Mouse (Mus musculus) embryo, embryonic 10.5 days (tissue): ENCODE results near the gene Rala.
"Not testable (repeated sequence)": the region's sequence is repeated elsewhere in the genome, so short reads cannot be mapped to it uniquely, and the experiment has no call there.

Source experiments
- DNase-seq: peaks from one replicate; pipeline ENCODE4 v3.0.0-alpha.2; 2015; ENCODE audit warnings: low spot score

The Rala gene

DNA sequence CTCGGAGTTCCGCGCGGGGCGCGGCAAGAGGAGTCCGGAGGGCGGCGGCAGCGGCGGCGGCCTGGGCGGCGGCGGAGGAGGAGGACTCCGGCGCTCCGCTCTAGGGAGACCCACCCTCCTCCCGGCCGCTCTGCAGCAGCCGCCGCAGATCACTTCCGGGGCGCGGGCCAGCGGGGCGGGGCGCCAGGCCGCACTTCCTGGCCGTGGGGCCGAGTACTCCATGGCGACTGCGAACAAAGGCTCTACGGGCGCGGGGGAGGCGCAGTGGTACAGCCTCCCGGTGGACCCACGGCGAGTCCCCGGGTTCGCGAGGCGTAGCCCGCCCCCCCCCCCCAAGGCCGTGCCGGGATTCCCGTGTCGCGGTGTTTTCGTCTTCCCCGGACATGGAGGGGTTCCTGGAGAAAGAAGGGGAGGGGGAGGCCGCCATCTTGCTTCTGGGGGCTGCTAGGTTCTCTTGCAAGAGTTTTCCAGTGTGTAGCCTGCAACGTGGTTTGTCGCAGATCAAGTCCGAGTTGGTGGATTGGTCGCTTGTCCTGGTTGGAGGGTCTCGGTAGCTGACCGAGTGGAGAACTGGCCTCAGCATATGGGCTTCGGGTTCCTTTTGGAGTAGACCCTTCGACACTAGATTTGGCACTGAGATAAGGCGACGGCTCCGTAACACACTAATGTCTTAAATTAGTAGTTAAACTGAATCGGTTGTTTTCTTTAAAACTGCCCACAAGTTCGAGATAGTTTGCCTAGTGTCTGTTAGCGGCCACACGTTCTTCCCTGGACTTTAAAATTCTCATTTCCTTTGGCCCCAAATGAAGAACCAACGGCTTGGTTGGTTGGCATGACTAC lies at the start of gene Rala:
Gene Rala (minus strand): TSS at position 162 of the 840 bp plus-strand sequence.
- peak; percentile 88 for DNase-seq

GRCm38 (mm10) chr13:17993515-17993847 lies 49.4 kb upstream of the Rala start:
- DNase-seq = no peak

- DNase-seq = peak; percentile 96
Observed at GRCm38 (mm10) chr13:17992697-17993514, 48.9 kb upstream of the Rala start, which contains the start of gene Yae1d1. TSS of gene Yae1d1 (minus strand) at chr13:17993349.

DNA sequence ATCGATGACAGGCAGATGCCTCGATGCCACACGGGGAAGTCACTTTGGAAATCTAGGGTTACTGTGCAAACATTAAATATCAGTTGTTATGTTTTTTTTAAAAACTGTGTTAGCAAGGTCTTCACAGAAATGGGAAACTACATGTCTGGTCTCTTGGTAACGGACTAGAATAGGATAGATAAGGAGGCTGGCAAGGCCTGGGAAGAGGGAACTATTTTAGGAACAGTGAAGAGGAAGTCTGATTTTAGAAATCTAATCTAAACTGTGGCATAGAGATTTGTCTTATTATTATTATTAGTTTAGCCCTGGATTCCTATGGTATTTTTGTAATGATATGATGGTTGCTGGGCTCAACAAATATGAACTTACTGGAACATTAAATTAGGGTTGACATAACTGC lies 48.0 kb upstream of the Rala start:
- no peak for DNase-seq

- peak; percentile 46 for DNase-seq
Observed at GRCm38 (mm10) chr13:17983194-17983593, 39.2 kb upstream of the Rala start.

DNA sequence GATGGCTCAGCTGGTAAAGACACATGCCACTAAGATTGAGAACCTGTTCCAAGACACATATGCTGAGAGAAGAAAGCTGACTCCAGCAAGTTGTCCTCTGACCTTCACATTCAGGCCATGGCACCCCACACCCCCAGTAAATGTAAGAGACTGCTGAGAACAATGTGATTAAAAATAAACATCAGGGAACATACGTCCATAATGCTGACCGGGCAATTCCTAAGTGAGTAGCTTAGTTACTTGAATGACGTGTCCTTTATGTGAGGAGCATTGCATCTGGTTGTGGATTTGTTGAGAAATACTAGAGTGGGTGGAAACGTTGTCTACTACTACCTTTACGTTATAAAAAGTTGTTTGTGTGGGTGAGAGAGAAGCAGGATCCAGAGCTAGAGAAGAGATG lies 38.6 kb upstream of the Rala start:
- DNase-seq = no peak

DNA sequence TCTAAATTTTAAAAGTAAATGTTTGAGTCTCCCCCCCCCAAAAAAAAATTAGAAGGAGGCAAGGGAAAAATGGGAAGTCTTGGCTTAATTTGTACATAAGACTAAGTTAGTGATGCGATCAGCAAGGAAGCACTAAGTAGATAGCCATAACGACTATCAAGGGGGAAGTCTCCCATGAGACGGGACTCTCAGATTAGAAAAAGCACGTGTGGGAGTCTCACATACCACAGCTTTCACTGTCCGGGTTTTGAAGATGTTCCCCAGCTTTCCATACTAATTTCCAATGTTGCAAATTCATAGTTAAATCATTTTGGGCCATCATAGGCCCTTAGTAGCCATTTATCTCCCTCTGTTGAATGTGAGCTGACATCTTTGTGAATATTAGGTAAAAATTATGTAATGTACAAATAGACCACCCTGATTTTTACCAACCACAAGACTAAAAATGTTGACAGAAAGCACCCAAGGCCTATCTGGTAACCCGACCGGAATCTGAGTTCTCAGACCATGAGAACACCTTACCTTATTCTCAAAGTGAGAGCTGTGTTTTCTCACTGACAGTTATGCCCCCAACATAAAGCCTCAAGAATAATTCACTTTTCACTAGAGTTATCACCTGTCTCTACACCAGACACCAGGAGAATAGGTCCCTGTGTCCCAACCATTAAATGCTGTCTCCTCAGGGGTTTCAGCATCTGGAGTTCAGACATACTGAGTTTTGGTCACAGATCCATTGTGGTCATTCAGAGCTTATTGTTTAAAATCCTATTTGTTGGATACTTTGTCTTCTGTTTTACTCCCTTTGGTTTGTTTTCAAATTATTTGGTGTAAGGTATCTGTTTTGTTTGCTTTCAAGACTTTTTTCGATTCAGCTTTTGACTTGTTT lies 33.1 kb upstream of the Rala start:
- no peak for DNase-seq

GRCm38 (mm10) chr13:17975891-17976290 lies 31.9 kb upstream of the Rala start:
- DNase-seq = no peak

- no peak for DNase-seq
Observed at GRCm38 (mm10) chr13:17975457-17975856, 31.4 kb upstream of the Rala start.

GRCm38 (mm10) chr13:17974734-17975133 lies 30.7 kb upstream of the Rala start:
- DNase-seq = no peak

DNA sequence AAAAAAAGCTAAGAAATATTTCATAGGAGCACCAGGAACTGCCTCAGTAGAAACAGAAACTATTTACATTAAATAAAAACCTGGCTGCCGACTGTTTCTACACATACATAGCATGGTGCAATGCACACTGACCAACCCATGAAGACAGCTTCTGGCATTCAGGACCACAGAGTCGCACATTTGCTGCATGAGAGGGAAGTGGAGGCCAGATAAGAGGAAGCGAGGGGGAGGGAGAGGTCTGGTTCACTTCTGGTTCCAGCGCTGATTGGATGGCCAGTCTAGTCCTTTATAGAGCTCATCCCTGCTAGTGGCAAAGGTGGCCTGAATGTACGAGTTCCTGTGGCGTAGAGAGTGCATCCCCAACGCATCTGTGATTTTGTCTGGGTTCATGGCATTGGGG lies 16.6 kb upstream of the Rala start:
- DNase-seq = no peak

DNA sequence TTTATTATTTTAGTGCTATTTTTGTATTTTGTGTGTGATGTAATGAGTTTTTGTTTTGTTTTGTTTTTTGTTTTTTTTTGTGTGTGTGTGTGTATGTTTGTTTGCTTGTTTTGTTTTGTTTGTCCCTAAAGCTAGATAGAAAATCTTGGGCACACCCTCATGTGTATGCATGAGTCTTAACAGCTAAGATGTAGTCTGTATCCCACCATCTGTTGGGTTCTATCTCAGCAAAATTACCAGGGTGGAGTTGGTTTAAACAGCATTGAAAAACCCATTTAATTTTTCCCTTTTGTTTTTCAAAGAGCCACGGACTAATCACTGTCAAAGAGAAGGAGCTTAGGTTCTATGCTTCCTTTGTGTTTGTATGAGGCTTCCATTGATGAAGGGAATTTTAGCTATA lies 10.2 kb upstream of the Rala start:
- DNase-seq = no peak

GRCm38 (mm10) chr13:17950581-17950980 lies 6.5 kb upstream of the Rala start:
- DNase-seq = not testable (repeated sequence)

DNA sequence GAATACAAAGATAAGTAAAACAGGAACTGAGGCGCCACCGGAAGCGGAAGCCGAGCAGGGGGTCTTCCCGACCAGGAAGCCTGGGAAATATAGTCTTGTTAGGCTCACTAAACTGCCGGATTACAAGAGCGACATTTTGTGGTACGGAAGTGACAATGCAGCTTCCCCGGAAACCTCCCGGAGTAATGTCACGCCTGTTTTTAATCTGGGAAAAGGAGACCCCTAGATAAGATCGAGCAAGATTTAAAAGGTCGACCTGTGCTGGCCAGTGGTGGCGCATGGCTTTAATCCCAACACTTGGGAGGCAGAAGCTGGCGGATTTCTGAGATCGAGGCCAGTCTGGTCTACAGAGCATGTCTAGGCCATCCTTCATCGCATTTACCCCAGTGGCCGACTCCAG lies 5.5 kb upstream of the Rala start:
- no peak for DNase-seq

GRCm38 (mm10) chr13:17943306-17944077 lies 547 bp downstream of the Rala start:
- peak; percentile 53 for DNase-seq

- no peak for DNase-seq
Observed at GRCm38 (mm10) chr13:17942338-17942737, 1.7 kb downstream of the Rala start.

DNA sequence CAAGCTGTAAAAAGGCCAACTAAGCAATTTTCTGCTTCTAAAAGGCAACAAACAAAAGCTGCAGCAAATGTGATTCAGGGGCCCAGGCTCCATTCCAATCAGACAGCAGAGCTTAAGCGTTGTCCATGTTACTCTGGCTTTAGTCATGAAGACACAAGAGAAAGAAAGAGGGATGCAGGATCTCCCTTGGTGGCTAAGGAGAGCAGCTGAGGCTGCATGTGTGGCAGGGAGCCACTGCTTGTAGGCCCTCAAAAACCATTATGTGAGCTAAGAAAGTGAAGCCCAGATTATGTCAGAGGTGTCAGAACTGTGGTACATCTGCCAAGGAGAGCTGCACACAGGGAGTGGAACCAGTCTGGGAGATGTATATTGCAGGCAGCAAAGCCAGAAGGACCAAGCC lies 36.7 kb downstream of the Rala start:
- no peak for DNase-seq

DNA sequence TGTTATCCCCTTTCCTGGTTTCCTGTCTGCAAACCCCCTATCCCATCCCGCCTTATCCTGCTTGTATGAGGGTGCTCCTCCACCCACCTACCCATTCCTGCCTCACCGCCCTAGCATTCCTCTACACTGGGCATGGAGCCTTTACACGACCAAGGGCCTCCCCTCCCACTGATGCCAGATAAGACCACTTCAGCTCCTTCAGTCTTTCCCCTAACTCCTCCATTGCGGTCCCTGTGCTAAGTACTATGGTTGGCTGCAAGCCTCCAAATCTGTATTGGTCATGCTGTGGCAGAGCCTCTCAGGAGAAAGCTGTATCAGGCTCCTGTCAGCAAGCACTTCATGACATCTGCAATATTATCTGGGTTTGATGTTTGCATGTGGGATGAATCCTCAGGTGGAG lies 42.6 kb downstream of the Rala start:
- no peak for DNase-seq

GRCm38 (mm10) chr13:17900641-17901040 lies 43.4 kb downstream of the Rala start:
- no peak for DNase-seq

- no peak for DNase-seq
Observed at GRCm38 (mm10) chr13:17897040-17897439, 47.0 kb downstream of the Rala start.

GRCm38 (mm10) chr13:17891545-17891944 lies 52.5 kb downstream of the Rala start:
- no peak for DNase-seq
